Mouse (Mus musculus): ENCODE data around the gene Mrpl45. TPM values are rescaled to one million over a fixed set of nuclear protein-coding genes. Genes with fewer than 3 reads are reported as not detected.
A peak's percentile ranks its signal among the peaks of the same experiment; 100 is the strongest.
"Not testable (repeated sequence)": the region's sequence is repeated elsewhere in the genome, so short reads cannot be mapped to it uniquely, and the experiment has no call there.

The Mrpl45 gene
- polyA plus RNA-seq, 1 experiment from 2014 or later, result 37.8 TPM

DNA sequence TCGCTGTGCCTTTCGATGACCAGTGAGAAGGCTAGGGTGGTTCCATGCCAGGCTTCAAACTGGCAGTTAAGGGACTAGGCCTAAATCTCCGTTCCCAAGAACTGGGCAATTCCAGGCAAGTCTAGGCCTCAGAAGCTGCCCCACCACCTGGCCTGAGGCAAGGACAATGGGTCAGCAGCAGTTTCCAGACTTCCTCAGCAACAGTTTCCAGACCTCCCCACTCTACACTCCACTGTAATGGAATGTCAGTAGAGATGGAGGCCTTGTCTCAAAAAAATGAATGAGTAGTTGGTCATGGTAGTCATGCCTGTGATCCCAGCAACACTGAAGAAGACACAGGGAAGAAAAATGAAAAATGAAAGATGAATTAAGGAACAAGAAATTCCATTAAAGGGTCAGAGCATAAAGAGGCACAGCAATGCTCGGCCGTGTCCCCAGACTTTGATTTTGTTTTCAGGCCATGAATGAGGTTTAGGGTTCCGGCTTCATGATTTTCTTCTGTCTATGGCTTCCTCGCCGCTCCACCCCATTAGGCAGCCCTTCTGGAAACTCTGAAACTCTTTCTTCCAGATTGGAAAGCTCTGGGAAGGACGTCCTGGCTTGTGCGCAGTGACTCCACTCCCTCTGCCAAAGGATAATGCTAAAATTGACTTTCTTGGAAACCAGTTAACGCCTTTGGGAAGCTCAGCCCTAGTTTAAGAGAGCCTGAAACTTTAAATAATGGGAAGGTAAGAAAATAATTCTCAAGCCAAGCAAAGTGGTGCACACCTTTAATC lies 8.0 kb upstream of the Mrpl45 start:
- no peak overlapping the region for H3K27ac ChIP-seq (replicated peaks; ENCODE audit: low read depth, low read length)
- ATAC-seq (ENCODE audit: low read depth) (no peak), DNase-seq (ENCODE audit: low spot score) (no peak)
- H3K36me3 ChIP-seq (ENCODE audit: control insufficient read depth, insufficient read depth, low read length), result no peaks in the 10 kb centered on the region
- H3K9ac ChIP-seq (ENCODE audit: low read depth, low read length), result no peak overlapping the region
- H3K4me2 ChIP-seq (ENCODE audit: low read depth, low read length), result no peak overlapping the region
- H3K4me1 ChIP-seq (ENCODE audit: control insufficient read depth, insufficient read depth, low read length), result peaks cover 8% of the 10 kb centered on the region; the same call in 1 of the 2 replicates
- no peak overlapping the region for H3K4me3 ChIP-seq (ENCODE audit: low read depth, low read length)
- WGBS, result 93% methylated on average over 11 of the region's 11 CpGs
- no peaks in the 10 kb centered on the region for H3K27me3 ChIP-seq (replicated peaks; ENCODE audit: control insufficient read depth, insufficient read depth, low read length)
- no peaks in the 10 kb centered on the region for H3K9me3 ChIP-seq (ENCODE audit: control insufficient read depth, low read length)

DNA sequence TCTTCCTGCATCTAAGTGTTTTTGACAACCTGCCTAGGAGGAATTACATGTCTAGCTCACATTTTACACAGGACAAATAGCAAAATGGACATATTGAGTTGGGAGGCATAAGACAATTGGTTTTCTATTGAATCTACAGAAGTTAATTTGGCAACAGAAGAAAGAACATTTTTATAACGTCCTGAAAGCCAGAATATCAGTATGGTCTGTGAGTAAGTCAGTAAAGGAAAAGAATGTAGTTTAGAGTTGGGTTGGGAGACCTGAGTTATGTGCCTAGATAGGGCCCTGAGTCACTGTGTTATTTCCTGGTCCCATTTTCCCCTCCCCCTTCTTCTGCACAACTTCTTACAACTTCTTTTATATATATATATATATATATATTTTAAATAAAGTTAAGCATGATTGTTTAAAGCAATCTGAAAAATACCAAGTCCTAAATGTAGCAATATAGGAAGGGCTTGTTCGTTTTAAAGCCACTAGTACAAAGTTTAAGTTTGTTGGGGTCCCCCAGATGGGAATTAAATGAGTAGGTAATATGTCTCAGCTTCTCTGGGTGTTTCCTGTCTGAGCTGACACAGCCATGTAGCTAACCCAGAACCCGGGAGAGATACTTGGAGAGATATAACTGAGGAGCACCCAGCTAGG lies 6.6 kb upstream of the Mrpl45 start:
- Histone ChIP-seq H3K4me2 (ENCODE audit: low read depth, low read length) (peak overlapping the region; percentile 84), H3K9ac (ENCODE audit: low read depth, low read length) (0 out of 2 replicates have a peak overlapping the region, but pooled peaks have one; percentile 57), H3K36me3 (ENCODE audit: control insufficient read depth, insufficient read depth, low read length) (no peaks in the 10 kb centered on the region), H3K9me3 (ENCODE audit: control insufficient read depth, low read length) (no peaks in the 10 kb centered on the region), H3K4me3 (ENCODE audit: low read depth, low read length) (peak overlapping the region; percentile 44), H3K27me3 (replicated peaks; ENCODE audit: control insufficient read depth, insufficient read depth, low read length) (no peaks in the 10 kb centered on the region), H3K4me1 (ENCODE audit: control insufficient read depth, insufficient read depth, low read length) (peaks cover 8% of the 10 kb centered on the region; the same call in 1 of the 2 replicates), H3K27ac (replicated peaks; ENCODE audit: low read depth, low read length) (no peak overlapping the region)
- DNase-seq (ENCODE audit: low spot score), result no peak
- no peak for ATAC-seq (ENCODE audit: low read depth)
- WGBS, result 54% methylated on average over 3 of the region's 3 CpGs

DNA sequence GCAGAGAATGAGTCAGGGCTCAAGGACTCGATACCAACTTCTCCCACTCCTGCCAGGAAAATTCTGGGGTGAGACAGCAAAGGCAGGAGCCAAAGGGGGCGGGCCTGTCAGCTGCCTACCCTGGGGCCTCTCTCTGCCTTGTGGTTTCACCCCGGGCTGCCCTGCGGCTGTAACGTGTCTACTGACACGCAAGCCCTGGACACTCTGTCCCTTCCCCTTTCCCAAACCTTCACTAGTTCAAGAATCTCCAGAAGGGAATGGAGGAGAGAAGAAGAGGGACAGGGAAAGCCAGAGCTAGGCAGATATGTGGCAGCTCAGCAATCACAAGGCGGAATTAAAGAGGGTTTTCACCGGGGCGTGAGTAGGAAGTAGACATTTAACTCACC lies 6.1 kb upstream of the Mrpl45 start:
- ATAC-seq (ENCODE audit: low read depth) (0 out of 2 replicates have a peak, but pooled peaks have one; percentile 28), DNase-seq (ENCODE audit: low spot score) (peak; percentile 77)
- Histone ChIP-seq H3K4me3 (ENCODE audit: low read depth, low read length) (peak overlapping the region; percentile 44), H3K4me2 (ENCODE audit: low read depth, low read length) (peak overlapping the region; percentile 84), H3K36me3 (ENCODE audit: control insufficient read depth, insufficient read depth, low read length) (no peaks in the 10 kb centered on the region), H3K4me1 (ENCODE audit: control insufficient read depth, insufficient read depth, low read length) (peaks cover 8% of the 10 kb centered on the region; the same call in 1 of the 2 replicates), H3K27ac (replicated peaks; ENCODE audit: low read depth, low read length) (peak overlapping the region; percentile 31), H3K9me3 (ENCODE audit: control insufficient read depth, low read length) (no peaks in the 10 kb centered on the region), H3K27me3 (replicated peaks; ENCODE audit: control insufficient read depth, insufficient read depth, low read length) (no peaks in the 10 kb centered on the region), H3K9ac (ENCODE audit: low read depth, low read length) (peak overlapping the region; percentile 57)
- WGBS, result 1% methylated on average over 9 of the region's 9 CpGs

DNA sequence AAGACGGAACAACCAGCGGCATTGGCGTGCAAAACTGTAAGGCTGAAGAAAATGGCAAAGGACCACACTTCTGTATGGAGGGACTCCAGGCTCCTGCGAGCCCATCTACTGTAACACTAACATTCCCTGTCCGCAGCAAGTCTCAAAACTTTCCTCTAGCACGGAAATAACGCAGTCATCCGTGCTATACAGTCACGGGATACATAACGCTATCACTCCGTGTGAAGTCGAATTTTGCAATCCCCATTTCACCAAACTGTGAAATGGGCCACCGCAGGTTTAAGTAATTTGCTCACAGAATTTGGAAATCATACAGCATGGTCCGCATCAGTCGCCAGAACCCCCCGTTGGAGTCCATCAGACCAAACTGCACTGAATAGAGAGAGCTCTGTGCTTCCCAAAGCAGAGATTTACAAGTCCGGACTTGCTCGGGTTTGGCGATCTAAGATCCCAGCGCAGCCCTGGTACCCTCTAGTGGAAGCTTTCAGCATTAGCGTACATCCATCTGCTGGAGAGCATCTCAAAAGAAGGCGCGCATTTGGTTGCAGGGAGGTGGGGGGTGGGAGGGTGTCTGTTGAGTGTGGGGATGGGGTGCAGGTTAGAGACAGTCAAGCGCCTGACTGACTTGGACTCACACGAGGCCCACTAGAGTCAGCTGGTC lies 5.5 kb upstream of the Mrpl45 start:
- H3K4me1 ChIP-seq (ENCODE audit: control insufficient read depth, insufficient read depth, low read length), result peaks cover 8% of the 10 kb centered on the region; the same call in 1 of the 2 replicates
- H3K36me3 ChIP-seq (ENCODE audit: control insufficient read depth, insufficient read depth, low read length), result no peaks in the 10 kb centered on the region
- WGBS, result under 1% methylated on average over 25 of the region's 25 CpGs
- no peaks in the 10 kb centered on the region for H3K27me3 ChIP-seq (replicated peaks; ENCODE audit: control insufficient read depth, insufficient read depth, low read length)
- no peaks in the 10 kb centered on the region for H3K9me3 ChIP-seq (ENCODE audit: control insufficient read depth, low read length)
- peak; percentile 87 for ATAC-seq (ENCODE audit: low read depth)
- peak overlapping the region; percentile 57 for H3K9ac ChIP-seq (ENCODE audit: low read depth, low read length)
- DNase-seq (ENCODE audit: low spot score), result peak; percentile 95
- H3K4me3 ChIP-seq (ENCODE audit: low read depth, low read length), result peak overlapping the region; percentile 44
- H3K4me2 ChIP-seq (ENCODE audit: low read depth, low read length), result peak overlapping the region; percentile 84
- peak overlapping the region; percentile 31 for H3K27ac ChIP-seq (replicated peaks; ENCODE audit: low read depth, low read length)

DNA sequence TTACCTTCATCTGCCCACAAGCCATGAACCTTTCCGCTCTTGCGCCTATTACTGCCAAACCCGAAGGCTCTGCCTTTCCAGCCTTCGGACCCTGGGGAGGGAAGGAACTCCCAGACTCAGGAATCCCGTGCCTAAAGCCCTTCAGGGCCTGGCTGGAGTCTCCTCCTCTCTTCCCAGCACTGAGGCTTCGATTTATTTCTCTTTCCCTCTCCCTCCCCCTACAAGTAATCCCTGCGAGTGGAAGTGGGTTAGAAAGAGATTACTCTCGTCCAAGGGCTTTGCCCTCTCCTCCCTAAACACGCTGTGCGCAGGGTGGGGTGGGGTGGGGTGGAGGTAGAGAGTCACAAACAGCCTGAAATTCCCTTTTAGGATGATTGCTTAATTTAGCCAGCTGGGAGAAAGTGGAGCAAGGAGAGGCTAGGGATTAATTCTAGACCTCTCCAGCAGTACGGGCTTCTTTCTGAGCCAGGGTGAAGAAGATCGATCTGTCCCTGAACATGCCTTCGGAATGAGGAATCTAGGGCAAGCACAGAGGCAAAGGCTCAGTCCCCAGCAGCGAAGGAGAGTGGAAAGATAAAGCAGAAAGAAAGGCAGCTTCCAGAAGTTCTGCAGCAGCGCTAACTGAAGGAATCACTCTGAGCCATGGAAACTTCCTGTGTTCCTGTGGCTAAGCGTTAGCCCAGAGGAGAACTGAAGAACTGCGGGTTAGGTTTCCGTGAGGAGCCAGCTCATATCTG lies 4.5 kb upstream of the Mrpl45 start:
- 3% methylated on average over 18 of the region's 18 CpGs for WGBS
- H3K27me3 ChIP-seq (replicated peaks; ENCODE audit: control insufficient read depth, insufficient read depth, low read length), result no peaks in the 10 kb centered on the region
- DNase-seq (ENCODE audit: low spot score) (peak; percentile 74), ATAC-seq (ENCODE audit: low read depth) (no peak)
- H3K9ac ChIP-seq (ENCODE audit: low read depth, low read length), result peak overlapping the region; percentile 54
- H3K4me1 ChIP-seq (ENCODE audit: control insufficient read depth, insufficient read depth, low read length), result peaks cover 8% of the 10 kb centered on the region
- H3K9me3 ChIP-seq (ENCODE audit: control insufficient read depth, low read length), result no peaks in the 10 kb centered on the region
- peak overlapping the region; percentile 44 for H3K4me3 ChIP-seq (ENCODE audit: low read depth, low read length)
- H3K36me3 ChIP-seq (ENCODE audit: control insufficient read depth, insufficient read depth, low read length), result no peaks in the 10 kb centered on the region
- H3K27ac ChIP-seq (replicated peaks; ENCODE audit: low read depth, low read length), result peak overlapping the region; percentile 73
- peak overlapping the region; percentile 84 for H3K4me2 ChIP-seq (ENCODE audit: low read depth, low read length)

DNA sequence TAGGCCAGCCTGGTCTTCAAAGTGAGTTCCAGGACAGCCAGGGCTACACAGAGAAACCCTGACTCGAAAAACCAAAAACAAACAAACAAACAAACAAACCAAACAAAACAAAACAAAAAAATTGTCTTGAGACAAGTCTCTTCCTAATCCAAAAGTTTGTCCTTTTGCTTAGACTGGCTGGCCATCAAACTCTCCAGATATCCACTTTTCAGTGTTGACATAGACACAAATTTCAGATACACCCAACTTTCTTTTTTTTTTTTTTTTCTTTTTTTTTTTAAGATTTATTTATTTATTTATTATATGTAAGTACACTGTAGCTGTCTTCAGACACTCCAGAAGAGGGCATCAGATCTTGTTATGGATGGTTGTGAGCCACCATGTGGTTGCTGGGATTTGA lies 2.6 kb upstream of the Mrpl45 start:
- H3K27me3 ChIP-seq (replicated peaks; ENCODE audit: control insufficient read depth, insufficient read depth, low read length); ATAC-seq (ENCODE audit: low read depth); H3K27ac ChIP-seq (replicated peaks; ENCODE audit: low read depth, low read length); H3K4me2 ChIP-seq (ENCODE audit: low read depth, low read length); H3K36me3 ChIP-seq (ENCODE audit: control insufficient read depth, insufficient read depth, low read length); DNase-seq (ENCODE audit: low spot score); H3K9me3 ChIP-seq (ENCODE audit: control insufficient read depth, low read length); H3K9ac ChIP-seq (ENCODE audit: low read depth, low read length); H3K4me3 ChIP-seq (ENCODE audit: low read depth, low read length): not testable (repeated sequence)
- WGBS, result 84% methylated on average over 1 of the region's 1 CpGs
- H3K4me1 ChIP-seq (ENCODE audit: control insufficient read depth, insufficient read depth, low read length), result peaks cover 13% of the 10 kb centered on the region

DNA sequence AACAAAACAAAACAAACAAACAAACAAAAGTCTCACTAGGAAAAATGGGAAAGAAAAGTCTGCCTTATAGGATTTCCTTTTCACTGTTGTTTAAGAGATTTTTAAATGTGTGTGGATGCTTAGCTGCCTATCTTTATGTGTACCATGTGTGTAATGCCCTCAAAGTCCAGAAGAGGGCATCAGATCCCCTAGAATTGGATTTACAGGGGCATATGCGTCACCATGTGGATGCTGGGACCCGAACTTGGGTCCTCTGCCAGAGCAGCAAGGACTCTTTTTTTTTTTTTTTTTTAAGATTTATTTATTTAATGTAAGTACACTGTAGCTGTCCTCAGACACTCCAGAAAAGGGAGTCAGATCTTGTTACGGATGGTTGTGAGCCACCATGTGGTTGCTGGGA lies 1.4 kb upstream of the Mrpl45 start:
- no peak overlapping the region for H3K4me2 ChIP-seq (ENCODE audit: low read depth, low read length)
- no peak overlapping the region for H3K27ac ChIP-seq (replicated peaks; ENCODE audit: low read depth, low read length)
- no peak overlapping the region for H3K4me3 ChIP-seq (ENCODE audit: low read depth, low read length)
- H3K27me3 ChIP-seq (replicated peaks; ENCODE audit: control insufficient read depth, insufficient read depth, low read length), result no peaks in the 10 kb centered on the region
- H3K36me3 ChIP-seq (ENCODE audit: control insufficient read depth, insufficient read depth, low read length), result peaks cover 7% of the 10 kb centered on the region; the same call in 1 of the 2 replicates
- 91% methylated on average over 3 of the region's 3 CpGs for WGBS
- H3K9me3 ChIP-seq (ENCODE audit: control insufficient read depth, low read length), result no peaks in the 10 kb centered on the region
- peaks cover 13% of the 10 kb centered on the region for H3K4me1 ChIP-seq (ENCODE audit: control insufficient read depth, insufficient read depth, low read length)
- ATAC-seq (ENCODE audit: low read depth), result no peak
- no peak for DNase-seq (ENCODE audit: low spot score)
- no peak overlapping the region for H3K9ac ChIP-seq (ENCODE audit: low read depth, low read length)

All from embryonic facial prominence, embryonic 14.5 days (tissue).